23 mouse cellular contexts compared by ENCODE assay signal in genomic region chr8:105732186-105732585, GRCm38 (mm10). TPM values are rescaled to one million over a fixed set of nuclear protein-coding genes. Genes with fewer than 3 reads are reported as not detected.
"Had no signal": no experiment of that assay in that cellular context is flagged by ENCODE, and none has a peak within 500 bp of the region (broad histone marks: within the 10 kb centered on the region; RNA-seq: fewer than 3 reads in every experiment).

No protein-coding gene starts in this region.

- H3K9ac ChIP-seq: limb, embryonic 13.5 days had no signal

- H3K27me3 ChIP-seq: limb, embryonic 13.5 days; megakaryocyte, embryonic 14.5 days had no signal

- DNase-seq: kidney, adult 11 months; kidney, adult 9 months; kidney, postnatal 14 days; kidney, postnatal 4 days; lung, adult 2 months; midbrain, embryonic 14.5 days; thymus, adult 2 months; thymus, postnatal 14 days; thymus, postnatal 4 days had no signal

- H3K27ac ChIP-seq: limb, embryonic 10.5 days; limb, embryonic 13.5 days; macrophage; stomach, postnatal 0 days had no signal

- H3K4me1 ChIP-seq: limb, embryonic 10.5 days; limb, embryonic 13.5 days had no signal

- H3K4me3 ChIP-seq: limb, embryonic 10.5 days; limb, embryonic 13.5 days; megakaryocyte, embryonic 14.5 days had no signal

- H3K4me2 ChIP-seq: limb, embryonic 13.5 days; midbrain, embryonic 11.5 days had no signal

- H3K9me3 ChIP-seq: limb, embryonic 10.5 days; limb, embryonic 13.5 days; megakaryocyte, embryonic 14.5 days had no signal

RNA-seq across cellular contexts. Expression of gene Enkd1, which starts 24.2 kb away (rescaled TPM):
- total RNA-seq: liver, adult 2 months had no signal

RNA-seq across cellular contexts. Expression of gene 4933405L10Rik, which starts 24.7 kb away (rescaled TPM):
- total RNA-seq: layer of hippocampus, postnatal 14 days; liver, adult 2 months; midbrain, postnatal 0 days had no signal
- polyA plus RNA-seq: kidney, embryonic 16.5 days; limb, embryonic 10.5 days; limb, embryonic 13.5 days; liver, adult 2 months; lung, adult 2 months; macrophage; midbrain, embryonic 11.5 days; neural tube, embryonic 11.5 days; small intestine, adult 2 months; spleen, adult 2 months; stomach, embryonic 14.5 days; thymus, adult 2 months had no signal
